Mouse (Mus musculus) midbrain, embryonic 15.5 days (tissue): Measurements from ENCODE around the gene Tmem242. TPM values are rescaled to one million over a fixed set of nuclear protein-coding genes. Genes with fewer than 3 reads are reported as not detected.

Experiments
- ATAC-seq: fragments of 200-750 bp; cut with Nextera tagmentation; replicated peaks from 2 replicates; pipeline ENCODE4 v1.8.0; 2017; ENCODE audit warnings: moderate TSS enrichment
- H3K27ac ChIP-seq: fragments of 300-500 bp; sonication (generic); 2 replicates; pipeline ENCODE4 v1.5.1; 2015; ENCODE audit warnings: mild to moderate bottlenecking, inconsistent platforms
- H3K27me3 ChIP-seq: fragments of 300-500 bp; sonication (generic); replicated peaks from 2 replicates; pipeline ENCODE4 v1.6.1; 2015; ENCODE audit warnings: inconsistent platforms
- H3K36me3 ChIP-seq: fragments of 300-500 bp; sonication (generic); replicated peaks from 2 replicates; pipeline ENCODE4 v1.6.1; 2015; ENCODE audit warnings: inconsistent platforms
- H3K4me1 ChIP-seq: fragments of 300-500 bp; sonication (generic); 2 replicates; pipeline ENCODE4 v1.6.1; 2015; ENCODE audit warnings: inconsistent platforms
- H3K4me2 ChIP-seq: fragments of 300-500 bp; sonication (generic); 2 replicates; pipeline ENCODE4 v1.6.1; 2015; ENCODE audit warnings: inconsistent platforms, mild to moderate bottlenecking, moderate library complexity
- H3K4me3 ChIP-seq: fragments of 300-500 bp; sonication (generic); 2 replicates; pipeline ENCODE4 v1.5.1; 2015; ENCODE audit warnings: mild to moderate bottlenecking, inconsistent platforms
- H3K9ac ChIP-seq: fragments of 300-500 bp; sonication (generic); 2 replicates; pipeline ENCODE4 v1.6.1; 2015; ENCODE audit warnings: mild to moderate bottlenecking, inconsistent platforms
- H3K9me3 ChIP-seq: fragments of 300-500 bp; sonication (generic); 2 replicates; pipeline ENCODE4 v1.6.1; 2016; ENCODE audit warnings: inconsistent platforms
- WGBS: fragments of 180-500 bp; shearing (Covaris S2); methylation state at CpG from one replicate; pipeline ENCODE4 v1.1.7; 2015; ENCODE audit warnings: mixed read lengths; 5-methylcytosine and 5-hydroxymethylcytosine counted together
- polyA plus RNA-seq: library from polyadenylated mRNA; unstranded; fragments of >200 nt; fragmentation: Nextera tagmentation; extraction: Ambion mirVana; gene quantifications from 2 replicates; pipeline ENCODE4 v1.2.1, GENCODE M21; 2015

Gene Tmem242
- polyA plus RNA-seq, 1 experiment from 2014 or later: 96.3 TPM

- H3K9ac ChIP-seq: no peak overlapping the region
- ATAC-seq: peak; percentile 86
- H3K27ac ChIP-seq: no peak overlapping the region
- H3K4me3 ChIP-seq: no peak overlapping the region
- no peaks in the 10 kb centered on the region for H3K9me3 ChIP-seq
- 31% methylated on average over 33 of the region's 33 CpGs for WGBS
- H3K4me1 ChIP-seq: peaks cover 4% of the 10 kb centered on the region
- no peaks in the 10 kb centered on the region for H3K36me3 ChIP-seq
- H3K4me2 ChIP-seq: 0 out of 2 replicates have a peak overlapping the region, but pooled peaks have one; percentile 7
- 0 out of 2 replicates have a peak, but pooled peaks cover 5% of the 10 kb centered on the region for H3K27me3 ChIP-seq
Measured at GRCm38 (mm10) chr17:5397148-5398007, 42.7 kb downstream of the Tmem242 start.

- H3K36me3 ChIP-seq: no peaks in the 10 kb centered on the region
- 0 out of 2 replicates have a peak, but pooled peaks cover 5% of the 10 kb centered on the region for H3K27me3 ChIP-seq
- ATAC-seq: no peak
- no peak overlapping the region for H3K9ac ChIP-seq
- H3K4me1 ChIP-seq: peaks cover 4% of the 10 kb centered on the region; the same call in 1 of the 2 replicates
- H3K27ac ChIP-seq: no peak overlapping the region
- no peaks in the 10 kb centered on the region for H3K9me3 ChIP-seq
- 68% methylated on average over 5 of the region's 5 CpGs for WGBS
- no peak overlapping the region for H3K4me2 ChIP-seq
- H3K4me3 ChIP-seq: no peak overlapping the region
Measured at GRCm38 (mm10) chr17:5396213-5396612, 43.8 kb downstream of the Tmem242 start.

DNA sequence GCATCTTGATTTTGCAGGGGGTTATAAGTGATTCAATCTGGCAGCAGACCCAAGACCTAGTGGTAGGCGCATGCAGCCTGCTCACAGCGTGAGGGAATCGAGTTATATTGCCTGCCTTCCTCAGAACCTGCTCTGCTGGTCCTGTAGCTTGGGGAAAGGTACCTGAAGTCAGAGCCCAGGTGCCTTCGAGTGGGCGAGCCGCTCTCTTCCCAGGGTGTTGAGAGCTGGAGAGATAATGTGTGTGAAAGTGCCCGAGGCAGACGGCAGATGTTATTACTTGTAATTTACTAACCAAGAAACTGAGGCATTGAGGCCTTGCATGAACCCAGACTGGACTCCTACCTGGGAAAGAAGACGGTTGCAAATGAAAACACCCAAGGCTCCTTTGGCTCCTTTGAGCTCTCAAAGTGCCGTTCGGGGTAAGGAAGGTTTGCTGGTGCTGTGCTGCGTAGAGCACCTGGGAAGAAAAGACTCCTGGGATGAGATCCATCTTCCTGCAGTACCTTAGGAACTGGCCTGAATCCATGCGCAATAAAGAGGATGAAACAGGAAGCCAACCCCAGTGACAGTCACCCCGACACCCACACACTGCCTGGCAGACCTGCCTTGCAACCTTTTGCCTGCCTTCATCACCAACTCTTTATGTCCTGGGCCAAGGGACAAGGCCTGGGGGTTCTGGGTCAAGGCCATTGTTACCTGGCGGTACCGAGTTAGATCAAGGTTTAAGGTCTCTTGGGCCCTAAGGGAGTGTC is 44.4 kb downstream of the Tmem242 start:
- Histone ChIP-seq H3K9ac (no peak overlapping the region), H3K4me2 (no peak overlapping the region), H3K9me3 (no peaks in the 10 kb centered on the region), H3K27me3 (0 out of 2 replicates have a peak, but pooled peaks cover 5% of the 10 kb centered on the region), H3K4me1 (peaks cover 6% of the 10 kb centered on the region), H3K36me3 (no peaks in the 10 kb centered on the region), H3K4me3 (no peak overlapping the region), H3K27ac (no peak overlapping the region)
- 88% methylated on average over 16 of the region's 16 CpGs for WGBS
- no peak for ATAC-seq

GRCm38 (mm10) chr17:5390682-5391081 is 49.4 kb downstream of the Tmem242 start:
- no peak overlapping the region for H3K27ac ChIP-seq
- no peak overlapping the region for H3K4me3 ChIP-seq
- no peak overlapping the region for H3K4me2 ChIP-seq
- peaks cover 4% of the 10 kb centered on the region for H3K4me1 ChIP-seq
- no peaks in the 10 kb centered on the region for H3K36me3 ChIP-seq
- no peak for ATAC-seq
- H3K9me3 ChIP-seq: no peaks in the 10 kb centered on the region
- no peak overlapping the region for H3K9ac ChIP-seq
- 58% methylated on average over 10 of the region's 10 CpGs for WGBS
- H3K27me3 ChIP-seq: no peaks in the 10 kb centered on the region

DNA sequence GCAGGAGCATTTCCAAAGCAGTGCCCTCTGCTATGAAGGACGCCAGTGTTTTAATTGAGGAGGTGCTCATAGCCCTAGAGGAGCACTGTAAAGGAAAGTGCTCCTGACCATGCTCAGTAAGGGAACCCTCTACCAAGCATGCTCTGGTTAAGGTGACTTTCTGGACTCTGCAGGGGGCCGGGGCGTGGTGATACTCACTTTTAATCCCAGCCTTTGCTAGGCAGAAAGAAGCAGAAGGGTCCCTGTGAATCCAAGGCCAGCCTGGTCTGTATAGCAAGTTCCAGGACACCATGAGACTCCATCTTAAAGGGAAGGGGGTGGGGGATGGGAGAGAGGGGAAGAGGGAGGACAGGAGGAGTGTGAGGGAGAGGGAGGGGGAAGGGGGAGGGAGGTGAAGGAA is 51.7 kb downstream of the Tmem242 start:
- Histone ChIP-seq H3K4me2 (no peak overlapping the region), H3K9ac (no peak overlapping the region), H3K27me3 (no peaks in the 10 kb centered on the region), H3K4me3 (no peak overlapping the region), H3K27ac (no peak overlapping the region), H3K9me3 (no peaks in the 10 kb centered on the region), H3K4me1 (peaks cover 4% of the 10 kb centered on the region), H3K36me3 (no peaks in the 10 kb centered on the region)
- ATAC-seq: no peak
- 74% methylated on average over 3 of the region's 3 CpGs for WGBS

DNA sequence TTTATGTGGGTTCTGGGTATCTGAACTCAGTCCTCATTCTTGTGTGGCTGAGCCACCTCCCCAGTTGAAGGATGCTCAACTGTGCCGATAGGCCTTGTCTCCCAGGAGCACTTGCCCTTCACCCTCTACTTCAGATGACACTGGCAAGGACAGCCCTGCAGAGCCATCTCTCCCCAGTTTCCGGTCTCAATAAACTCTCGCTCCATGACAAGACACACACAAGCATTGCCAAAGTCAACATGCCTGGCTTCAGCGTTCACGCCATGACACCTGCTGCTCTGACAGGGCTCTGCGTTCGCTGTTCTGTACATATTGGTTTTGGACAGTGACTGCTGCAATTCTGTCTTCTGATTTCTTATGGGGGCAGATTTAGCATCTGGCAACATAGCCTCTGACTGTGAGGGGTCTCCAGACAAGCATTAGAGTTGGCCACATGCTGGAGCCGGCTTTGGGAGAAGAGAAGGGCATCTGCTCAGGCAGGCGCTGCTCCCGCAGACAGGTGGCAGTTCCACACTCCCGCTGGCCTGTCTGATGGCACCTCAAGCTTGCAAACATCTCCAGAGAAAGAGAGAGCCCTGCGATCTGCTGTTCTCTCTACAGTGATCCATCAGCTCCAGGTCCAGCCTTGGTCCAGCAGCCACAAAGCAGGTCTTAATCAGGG is 53.0 kb downstream of the Tmem242 start:
- Histone ChIP-seq H3K27me3 (no peaks in the 10 kb centered on the region), H3K9me3 (no peaks in the 10 kb centered on the region), H3K27ac (no peak overlapping the region), H3K4me3 (no peak overlapping the region), H3K9ac (no peak overlapping the region), H3K4me2 (no peak overlapping the region), H3K4me1 (peaks cover 4% of the 10 kb centered on the region), H3K36me3 (no peaks in the 10 kb centered on the region)
- WGBS: 86% methylated on average over 12 of the region's 12 CpGs
- no peak for ATAC-seq

DNA sequence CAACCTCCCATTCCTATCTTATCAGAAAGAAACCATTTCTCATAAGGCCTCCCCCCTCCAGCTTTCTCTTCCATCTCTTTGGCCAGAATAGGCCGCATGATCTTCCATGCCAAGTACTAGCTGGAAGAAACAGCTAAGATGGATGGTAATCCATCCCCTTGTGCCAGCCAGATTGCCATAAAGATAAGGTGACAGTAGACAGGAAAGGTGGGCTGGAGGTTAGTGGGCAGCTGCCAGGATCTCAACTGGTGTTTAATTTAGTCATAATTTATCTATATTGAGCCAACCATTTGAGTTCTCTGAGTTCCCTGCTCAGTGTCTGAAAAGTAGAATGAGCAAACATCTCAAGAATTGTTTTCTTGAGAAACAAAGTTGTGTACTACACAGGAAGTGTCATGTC is 54.4 kb downstream of the Tmem242 start:
- Histone ChIP-seq H3K9me3 (no peaks in the 10 kb centered on the region), H3K4me3 (no peak overlapping the region), H3K36me3 (no peaks in the 10 kb centered on the region), H3K4me2 (no peak overlapping the region), H3K4me1 (peaks cover 4% of the 10 kb centered on the region), H3K27ac (no peak overlapping the region), H3K9ac (no peak overlapping the region), H3K27me3 (no peaks in the 10 kb centered on the region)
- ATAC-seq: no peak
- 100% methylated on average over 1 of the region's 1 CpGs for WGBS

DNA sequence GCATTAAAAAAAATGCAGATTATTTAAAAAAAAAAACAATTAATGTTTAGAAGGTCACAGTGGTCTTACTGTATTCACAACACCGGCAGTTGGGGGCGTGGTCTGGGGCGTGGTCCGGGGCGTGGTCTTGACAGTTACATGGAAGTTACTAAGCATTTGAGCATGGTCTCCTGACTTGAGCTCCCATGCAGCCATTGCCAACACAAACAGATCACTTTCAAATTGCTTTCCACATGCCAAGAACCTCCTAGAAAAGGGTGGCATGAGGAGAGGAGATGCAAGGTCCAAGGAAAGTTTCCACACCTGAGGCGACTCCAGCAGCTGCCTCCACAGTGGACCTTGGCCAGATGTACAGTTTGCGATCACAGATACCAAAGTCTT is 62.1 kb downstream of the Tmem242 start:
- no peak overlapping the region for H3K9ac ChIP-seq
- no peak overlapping the region for H3K27ac ChIP-seq
- no peak for ATAC-seq

DNA sequence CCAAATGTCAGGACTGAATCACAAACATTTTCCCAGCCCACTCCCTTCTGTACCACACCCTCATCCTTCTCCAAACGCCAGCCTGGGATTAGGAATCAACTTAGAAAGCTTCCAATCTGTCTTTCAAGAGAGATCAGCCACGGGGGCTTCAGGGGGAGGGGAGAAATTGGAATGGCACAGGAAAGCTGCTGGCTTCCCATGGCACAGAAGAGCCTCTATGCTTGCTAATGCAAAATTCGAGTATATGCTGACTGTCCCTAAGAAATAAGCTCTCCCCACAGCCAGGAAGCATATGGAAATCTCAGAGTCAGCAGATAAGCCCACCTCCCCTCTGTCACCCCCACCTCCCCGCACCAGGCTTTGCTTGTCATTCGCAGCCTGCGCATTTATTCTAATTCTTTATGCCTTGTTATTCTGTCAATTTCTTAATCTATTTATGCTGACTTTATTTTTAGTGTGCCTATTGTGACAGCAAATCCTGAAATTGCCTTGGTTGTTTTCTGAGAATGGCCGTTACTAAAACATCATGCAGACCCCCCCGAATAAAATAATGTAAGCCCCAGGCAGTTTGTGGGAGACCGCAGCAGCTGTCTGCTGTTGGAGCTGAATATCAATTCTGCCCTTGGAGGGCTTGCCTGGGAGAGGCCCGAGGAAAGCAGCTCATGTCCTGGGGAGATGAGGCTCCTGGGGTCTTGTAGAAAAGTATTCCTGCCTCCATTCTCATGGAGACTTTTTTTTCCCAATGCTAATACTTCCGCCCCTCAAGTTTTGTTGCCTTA is 62.7 kb downstream of the Tmem242 start:
- Histone ChIP-seq H3K4me1 (peaks cover 17% of the 10 kb centered on the region), H3K36me3 (no peaks in the 10 kb centered on the region), H3K4me2 (no peak overlapping the region; the same call in 1 of the 2 replicates), H3K9me3 (no peaks in the 10 kb centered on the region), H3K9ac (no peak overlapping the region), H3K27ac (peak overlapping the region; percentile 52), H3K4me3 (no peak overlapping the region), H3K27me3 (no peaks in the 10 kb centered on the region)
- WGBS: 11% methylated on average over 11 of the region's 11 CpGs
- ATAC-seq: peak; percentile 67

More for the DNA sequence above, 62.1 kb downstream of the Tmem242 start:
- Histone ChIP-seq H3K4me1 (peaks cover 17% of the 10 kb centered on the region), H3K36me3 (no peaks in the 10 kb centered on the region), H3K4me2 (no peak overlapping the region), H3K27me3 (no peaks in the 10 kb centered on the region), H3K4me3 (no peak overlapping the region), H3K9me3 (no peaks in the 10 kb centered on the region)
- WGBS: 31% methylated on average over 7 of the region's 7 CpGs

GRCm38 (mm10) chr17:5372951-5373350 is 67.1 kb downstream of the Tmem242 start:
- no peaks in the 10 kb centered on the region for H3K27me3 ChIP-seq
- peaks cover 15% of the 10 kb centered on the region for H3K4me1 ChIP-seq
- WGBS: 73% methylated on average over 8 of the region's 8 CpGs
- no peak overlapping the region for H3K9ac ChIP-seq
- H3K4me2 ChIP-seq: no peak overlapping the region
- no peak for ATAC-seq
- H3K27ac ChIP-seq: no peak overlapping the region
- no peak overlapping the region for H3K4me3 ChIP-seq
- H3K36me3 ChIP-seq: no peaks in the 10 kb centered on the region
- no peaks in the 10 kb centered on the region for H3K9me3 ChIP-seq

DNA sequence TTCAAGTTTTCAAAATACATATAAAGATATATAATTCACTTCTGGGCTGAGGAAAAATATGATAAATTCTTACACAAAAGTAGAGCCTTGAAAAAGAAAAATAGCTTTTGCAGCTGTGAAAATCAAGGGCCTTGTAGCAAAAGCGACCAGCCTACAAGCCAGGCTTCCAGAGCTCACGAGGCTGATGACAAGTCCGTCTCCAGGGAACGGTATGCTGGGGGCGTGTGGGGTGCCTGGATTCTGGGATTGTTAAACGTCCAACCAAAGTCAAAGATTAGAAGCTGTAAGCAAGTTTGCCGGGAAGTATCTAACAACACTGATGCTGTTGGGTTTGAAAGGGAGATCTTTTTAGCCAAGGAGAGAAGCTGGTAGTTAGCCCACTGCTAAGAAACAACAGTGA is 68.5 kb downstream of the Tmem242 start:
- Histone ChIP-seq H3K4me3 (no peak overlapping the region), H3K4me1 (peaks cover 1% of the 10 kb centered on the region; the same call in 1 of the 2 replicates), H3K9ac (no peak overlapping the region), H3K36me3 (no peaks in the 10 kb centered on the region), H3K27ac (no peak overlapping the region), H3K4me2 (no peak overlapping the region), H3K27me3 (no peaks in the 10 kb centered on the region), H3K9me3 (no peaks in the 10 kb centered on the region)
- WGBS: 62% methylated on average over 7 of the region's 7 CpGs
- ATAC-seq: no peak
